Mouse (Mus musculus): ENCODE measurements around the gene Ass1. TPM values are rescaled to one million over a fixed set of nuclear protein-coding genes. Genes with fewer than 3 reads are reported as not detected.
A peak's percentile ranks its signal among the peaks of the same experiment; 100 is the strongest.

The Ass1 gene
- total RNA-seq, 1 experiment, result 154 TPM

DNA sequence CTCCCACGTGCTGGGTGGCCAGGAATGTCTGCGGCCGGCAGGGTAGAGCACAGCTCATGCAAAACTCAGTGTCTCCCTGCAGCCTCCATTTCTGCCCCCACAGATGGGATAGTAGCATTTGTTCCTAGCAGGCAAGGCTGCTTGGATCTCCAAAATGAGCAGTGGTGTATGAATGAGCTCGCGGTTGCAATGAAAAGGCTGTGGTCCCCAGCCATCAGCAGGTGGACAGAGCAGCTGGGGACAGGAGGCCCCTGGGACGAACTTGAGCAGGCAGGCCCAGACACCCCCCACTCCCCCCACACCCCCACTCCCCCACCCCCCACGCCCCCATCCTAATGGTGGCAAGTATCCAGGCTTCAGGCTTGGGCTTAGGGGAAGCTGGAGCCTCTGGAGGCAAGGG lies 27.1 kb downstream of the Ass1 start:
- in situ Hi-C loops (cut with MboI; ENCODE audit: low sequenced_read_pairs in 2 of 2, unreplicated experiment in 2 of 2), result no loop called here
- no peak for DNase-seq (ENCODE audit: low read depth, low spot score)
- Histone ChIP-seq H3K4me1 (ENCODE audit: control insufficient read depth in 2 of 2, insufficient read depth in 2 of 2, low read length in 2 of 2, poor library complexity in 1 of 2) (peaks cover 2 to 21% of the 10 kb centered on the region in 2 experiments; a peak in 2 of 4 replicates), H3K9ac (ENCODE audit: insufficient read depth, low read depth, low read length, poor library complexity, severe bottlenecking) (no peak overlapping the region; the same call in 1 of the 2 replicates), H3K27ac (ENCODE audit: insufficient read depth, low read depth, low read length, poor library complexity, severe bottlenecking) (no peak overlapping the region), H3K36me3 (ENCODE audit: control insufficient read depth, insufficient read depth, low read length, poor library complexity, severe bottlenecking) (peaks cover 74% of the 10 kb centered on the region), H3K9me3 (ENCODE audit: control insufficient read depth, insufficient read depth, low read depth, low read length) (no peaks in the 10 kb centered on the region; the same call in 1 of the 2 replicates), H3K4me3 (ENCODE audit: insufficient read depth in 1 of 2, low read depth in 1 of 2, low read length in 2 of 2, poor library complexity in 1 of 2, severe bottlenecking in 1 of 2) (no peak overlapping the region)
- TF ChIP-seq CHD2 (IDR thresholded peaks at IDR 0.05; ENCODE audit: low read depth, low read length) (no peak), ZNF384 (IDR thresholded peaks at IDR 0.05; ENCODE audit: low read depth, low read length) (no peak), MAFK (IDR thresholded peaks at IDR 0.05; ENCODE audit: insufficient read depth, low read depth, low read length) (no peak), HCFC1 (IDR thresholded peaks at IDR 0.05; ENCODE audit: borderline replicate concordance, insufficient read depth, low read length) (no peak), ZC3H11A (IDR thresholded peaks at IDR 0.05; ENCODE audit: borderline replicate concordance, low read depth, low read length) (no peak)

DNA sequence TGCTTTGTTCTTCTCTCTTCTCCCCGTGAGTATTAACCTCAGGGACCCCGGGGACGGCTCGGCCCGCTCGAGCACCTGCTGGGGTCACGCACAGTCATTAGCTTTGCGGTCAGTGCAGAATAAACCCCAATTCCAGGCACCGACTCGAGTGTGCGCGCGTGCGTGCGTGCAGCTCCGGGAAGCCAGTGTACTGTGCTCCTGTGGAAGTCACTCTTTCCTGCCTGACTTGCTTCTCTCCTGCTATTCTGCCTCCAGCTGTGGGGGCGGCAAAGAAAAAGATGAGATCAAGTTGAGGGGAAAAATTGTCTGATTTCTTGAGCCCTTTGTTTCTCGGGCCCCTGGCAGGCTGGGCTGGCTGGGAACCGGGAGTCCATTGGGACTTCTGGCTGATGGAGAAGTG lies 27.6 kb downstream of the Ass1 start:
- in situ Hi-C loops (cut with MboI; ENCODE audit: low sequenced_read_pairs in 2 of 2, unreplicated experiment in 2 of 2), result no loop called here
- Histone ChIP-seq H3K9ac (ENCODE audit: insufficient read depth, low read depth, low read length, poor library complexity, severe bottlenecking) (no peak overlapping the region), H3K27ac (ENCODE audit: insufficient read depth, low read depth, low read length, poor library complexity, severe bottlenecking) (no peak overlapping the region), H3K4me3 (ENCODE audit: insufficient read depth in 1 of 2, low read depth in 1 of 2, low read length in 2 of 2, poor library complexity in 1 of 2, severe bottlenecking in 1 of 2) (peak overlapping the region in 1 of 2 experiments; percentile 47; a peak in 1 of 4 replicates), H3K36me3 (ENCODE audit: control insufficient read depth, insufficient read depth, low read length, poor library complexity, severe bottlenecking) (peaks cover 73% of the 10 kb centered on the region), H3K9me3 (ENCODE audit: control insufficient read depth, insufficient read depth, low read depth, low read length) (no peaks in the 10 kb centered on the region; the same call in 1 of the 2 replicates), H3K4me1 (ENCODE audit: control insufficient read depth in 2 of 2, insufficient read depth in 2 of 2, low read length in 2 of 2, poor library complexity in 1 of 2) (peaks cover 2 to 23% of the 10 kb centered on the region in 2 experiments; a peak in 2 of 4 replicates)
- no peak for DNase-seq (ENCODE audit: low read depth, low spot score)
- TF ChIP-seq HCFC1 (IDR thresholded peaks at IDR 0.05; ENCODE audit: borderline replicate concordance, insufficient read depth, low read length), result no peak
- TF ChIP-seq ZNF384 (IDR thresholded peaks at IDR 0.05; ENCODE audit: low read depth, low read length), result no peak
- TF ChIP-seq MAFK (IDR thresholded peaks at IDR 0.05; ENCODE audit: insufficient read depth, low read depth, low read length), result no peak
- no peak for TF ChIP-seq CHD2 (IDR thresholded peaks at IDR 0.05; ENCODE audit: low read depth, low read length)
- TF ChIP-seq ZC3H11A (IDR thresholded peaks at IDR 0.05; ENCODE audit: borderline replicate concordance, low read depth, low read length), result no peak

DNA sequence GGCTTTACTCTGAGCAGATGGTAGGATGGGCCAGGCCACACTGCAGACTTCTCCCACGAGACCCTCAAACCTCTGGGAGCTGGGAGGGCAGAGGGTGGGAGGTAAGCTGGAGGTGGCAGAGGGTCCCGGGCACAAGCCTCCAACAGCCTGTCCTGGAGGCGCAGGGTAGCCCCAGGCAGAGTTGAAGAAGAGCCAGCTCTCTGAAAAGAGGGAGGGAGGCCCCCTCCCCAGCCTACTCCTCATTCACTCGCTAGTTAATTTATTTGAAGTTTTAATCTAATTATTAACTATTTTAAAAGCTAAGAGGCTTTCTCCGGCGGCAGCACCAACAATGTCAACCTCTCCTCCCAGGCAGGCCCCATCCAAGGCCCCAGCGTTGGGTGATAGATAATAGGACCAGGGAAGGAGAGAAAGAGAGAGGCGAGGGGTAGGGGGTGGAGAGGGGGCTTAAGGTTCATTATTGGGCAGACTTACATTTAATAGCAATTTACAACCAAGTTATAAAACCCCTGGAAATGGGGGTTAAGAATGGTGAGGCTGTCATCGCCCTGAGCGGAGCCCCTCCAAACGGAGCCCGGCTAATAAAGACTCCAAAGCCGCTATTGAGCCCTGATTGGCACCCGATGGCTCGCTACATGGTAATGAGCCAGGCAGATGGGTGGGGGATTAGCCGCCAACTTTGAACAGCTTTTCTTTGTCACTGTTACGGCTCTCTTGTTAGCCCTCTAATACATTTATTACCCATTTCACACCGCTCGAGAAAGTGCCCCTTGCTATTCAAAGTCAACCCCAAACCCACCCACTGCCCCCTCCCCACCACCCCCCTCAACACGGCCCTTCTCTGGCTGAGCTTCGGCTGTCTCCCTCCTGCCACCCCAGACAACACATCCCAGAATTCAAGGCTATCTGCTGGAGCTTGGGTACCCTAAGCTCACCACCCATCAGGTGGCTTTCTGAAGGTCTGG lies 29.6 kb downstream of the Ass1 start:
- no peak for DNase-seq (ENCODE audit: low read depth, low spot score)
- in situ Hi-C loops (cut with MboI; ENCODE audit: low sequenced_read_pairs in 2 of 2, unreplicated experiment in 2 of 2), result no loop called here
- Histone ChIP-seq H3K4me3 (ENCODE audit: insufficient read depth in 1 of 2, low read depth in 1 of 2, low read length in 2 of 2, poor library complexity in 1 of 2, severe bottlenecking in 1 of 2) (no peak overlapping the region), H3K27ac (ENCODE audit: insufficient read depth, low read depth, low read length, poor library complexity, severe bottlenecking) (no peak overlapping the region), H3K36me3 (ENCODE audit: control insufficient read depth, insufficient read depth, low read length, poor library complexity, severe bottlenecking) (peaks cover 71% of the 10 kb centered on the region), H3K9me3 (ENCODE audit: control insufficient read depth, insufficient read depth, low read depth, low read length) (no peaks in the 10 kb centered on the region), H3K9ac (ENCODE audit: insufficient read depth, low read depth, low read length, poor library complexity, severe bottlenecking) (no peak overlapping the region), H3K4me1 (ENCODE audit: control insufficient read depth in 2 of 2, insufficient read depth in 2 of 2, low read length in 2 of 2, poor library complexity in 1 of 2) (peaks cover 2 to 25% of the 10 kb centered on the region in 2 experiments; a peak in 2 of 4 replicates)
- no peak for TF ChIP-seq MAFK (IDR thresholded peaks at IDR 0.05; ENCODE audit: insufficient read depth, low read depth, low read length)
- TF ChIP-seq HCFC1 (IDR thresholded peaks at IDR 0.05; ENCODE audit: borderline replicate concordance, insufficient read depth, low read length), result no peak

DNA sequence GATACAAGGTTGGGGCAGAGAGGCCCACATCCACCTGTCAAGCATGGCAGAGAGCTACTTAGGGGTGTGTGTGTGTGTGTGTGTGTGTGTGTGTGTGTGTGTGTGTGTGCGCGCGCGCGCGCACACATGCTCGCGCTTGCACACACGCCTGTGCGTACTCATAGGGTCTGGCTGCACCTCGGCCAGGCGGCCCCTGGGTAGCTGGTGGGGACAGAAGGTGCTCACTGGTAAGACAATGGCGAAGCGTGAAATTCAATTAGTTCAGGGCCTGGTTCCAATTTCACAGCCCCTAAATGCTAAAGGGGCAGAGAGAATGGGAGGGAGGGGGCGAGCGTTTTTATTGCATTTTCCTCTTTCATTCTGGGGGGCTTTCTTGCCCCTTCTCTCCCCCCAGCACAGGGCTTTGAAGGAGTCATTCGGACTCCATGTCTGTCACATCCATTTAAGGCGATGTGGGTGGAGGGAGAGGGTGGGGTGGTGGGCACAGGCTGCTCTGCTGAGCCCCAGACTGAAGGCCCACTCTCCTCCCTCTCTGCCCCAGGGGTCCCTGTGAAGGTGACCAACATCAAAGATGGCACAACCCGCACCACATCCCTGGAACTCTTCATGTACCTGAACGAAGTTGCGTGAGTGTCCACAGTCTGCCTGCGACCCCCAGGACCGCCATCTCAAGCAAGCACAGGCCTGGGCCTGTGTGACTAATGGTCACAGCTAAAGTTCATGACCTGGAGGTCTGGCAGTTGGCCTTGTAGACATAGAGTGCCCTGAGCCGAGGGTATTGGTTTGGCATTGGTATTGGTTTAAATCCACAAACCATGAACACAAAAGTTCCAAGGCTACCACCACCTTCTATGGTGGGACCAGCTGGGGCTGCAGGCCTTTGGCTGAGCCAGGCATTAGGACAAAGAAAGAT lies 30.5 kb downstream of the Ass1 start:
- in situ Hi-C loops (cut with MboI; ENCODE audit: low sequenced_read_pairs in 2 of 2, unreplicated experiment in 2 of 2), result no loop called here
- Histone ChIP-seq H3K4me1 (ENCODE audit: control insufficient read depth in 2 of 2, insufficient read depth in 2 of 2, low read length in 2 of 2, poor library complexity in 1 of 2) (peaks cover 2 to 25% of the 10 kb centered on the region in 2 experiments; a peak in 2 of 4 replicates), H3K4me3 (ENCODE audit: insufficient read depth in 1 of 2, low read depth in 1 of 2, low read length in 2 of 2, poor library complexity in 1 of 2, severe bottlenecking in 1 of 2) (no peak overlapping the region), H3K9me3 (ENCODE audit: control insufficient read depth, insufficient read depth, low read depth, low read length) (no peaks in the 10 kb centered on the region), H3K36me3 (ENCODE audit: control insufficient read depth, insufficient read depth, low read length, poor library complexity, severe bottlenecking) (peaks cover 77% of the 10 kb centered on the region), H3K9ac (ENCODE audit: insufficient read depth, low read depth, low read length, poor library complexity, severe bottlenecking) (no peak overlapping the region), H3K27ac (ENCODE audit: insufficient read depth, low read depth, low read length, poor library complexity, severe bottlenecking) (no peak overlapping the region)
- TF ChIP-seq MAFK (IDR thresholded peaks at IDR 0.05; ENCODE audit: insufficient read depth, low read depth, low read length) (no peak), HCFC1 (IDR thresholded peaks at IDR 0.05; ENCODE audit: borderline replicate concordance, insufficient read depth, low read length) (no peak), CHD2 (IDR thresholded peaks at IDR 0.05; ENCODE audit: low read depth, low read length) (no peak)
- no peak for DNase-seq (ENCODE audit: low read depth, low spot score)

Data from ES-E14 (cell line).